Mouse (Mus musculus): ENCODE data around the gene Rpl27. TPM values are rescaled to one million over a fixed set of nuclear protein-coding genes. Genes with fewer than 3 reads are reported as not detected.

Gene Rpl27
- total and polyA plus RNA-seq, 2 experiments: 230 to 236 TPM

DNA sequence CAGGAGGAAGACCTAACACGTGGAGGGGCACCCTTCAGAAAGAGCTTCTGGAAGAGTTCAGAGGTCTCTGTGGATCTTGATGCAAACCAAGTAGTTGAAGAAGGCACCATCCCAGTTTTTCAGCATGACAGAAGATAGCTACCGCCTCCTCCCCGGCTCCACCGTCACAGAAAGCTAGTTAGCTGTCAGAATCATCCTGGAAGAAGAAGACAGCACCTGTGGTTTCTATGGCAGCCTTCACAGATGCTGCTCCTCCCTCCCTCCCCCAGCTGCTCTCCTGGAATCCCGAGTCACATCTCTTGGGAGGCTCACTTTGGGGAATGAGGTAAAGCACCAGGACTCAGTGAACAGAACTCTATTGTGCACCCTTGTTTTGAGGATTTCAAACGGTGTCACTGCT lies 23.1 kb upstream of the Rpl27 start:
- DNase-seq (ENCODE audit: extremely low read depth, low read depth, low spot score): no peak
- Histone ChIP-seq H3K9ac (ENCODE audit: low read depth, low read length) (no peak overlapping the region), H3K27me3 (ENCODE audit: control insufficient read depth, insufficient read depth, low read length) (no peaks in the 10 kb centered on the region), H3K36me3 (ENCODE audit: control insufficient read depth, insufficient read depth, low read length) (no peaks in the 10 kb centered on the region), H3K27ac (replicated peaks; ENCODE audit: insufficient read depth, low read depth, low read length) (no peak overlapping the region), H3K4me3 (ENCODE audit: insufficient read depth, low read depth, low read length) (no peak overlapping the region), H3K79me2 (ENCODE audit: control insufficient read depth, insufficient read depth, low read length) (no peaks in the 10 kb centered on the region), H3K4me1 (ENCODE audit: control insufficient read depth, insufficient read depth, low read length) (0 out of 2 replicates have a peak, but pooled peaks cover under 1% of the 10 kb centered on the region)
- TF ChIP-seq CTCF (IDR thresholded peaks at IDR 0.05; ENCODE audit: low read depth, low read length) (no peak), POLR2A (IDR thresholded peaks at IDR 0.05; ENCODE audit: extremely low read depth, insufficient read depth, low read length) (no peak)
- WGBS: 78% methylated on average over 6 of the region's 6 CpGs

DNA sequence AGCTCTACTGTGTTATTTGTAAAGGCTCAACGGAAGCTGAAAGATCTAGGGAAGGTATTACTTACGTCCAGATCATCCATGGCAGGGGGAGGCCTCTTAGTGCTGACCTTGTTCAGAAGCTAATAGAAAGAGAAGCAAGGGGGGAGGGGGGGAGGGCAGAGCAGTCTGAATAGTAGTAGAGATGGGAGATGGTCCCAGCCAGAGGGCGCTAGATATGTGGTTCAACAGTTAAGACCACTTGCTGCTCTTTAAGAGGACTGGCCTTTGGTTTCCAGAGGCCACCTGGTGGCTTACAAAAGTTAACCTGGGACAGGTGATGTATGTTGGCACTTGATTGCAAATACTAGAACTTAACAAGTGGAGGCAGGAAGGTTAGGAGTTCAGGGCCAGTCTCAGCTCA lies 22.5 kb upstream of the Rpl27 start:
- TF ChIP-seq CTCF (IDR thresholded peaks at IDR 0.05; ENCODE audit: low read depth, low read length): no peak
- no peak for TF ChIP-seq POLR2A (IDR thresholded peaks at IDR 0.05; ENCODE audit: extremely low read depth, insufficient read depth, low read length)
- Histone ChIP-seq H3K36me3 (ENCODE audit: control insufficient read depth, insufficient read depth, low read length) (no peaks in the 10 kb centered on the region), H3K4me3 (ENCODE audit: insufficient read depth, low read depth, low read length) (no peak overlapping the region), H3K27ac (replicated peaks; ENCODE audit: insufficient read depth, low read depth, low read length) (no peak overlapping the region), H3K4me1 (ENCODE audit: control insufficient read depth, insufficient read depth, low read length) (peaks cover 5% of the 10 kb centered on the region; the same call in 1 of the 2 replicates), H3K27me3 (ENCODE audit: control insufficient read depth, insufficient read depth, low read length) (no peaks in the 10 kb centered on the region), H3K79me2 (ENCODE audit: control insufficient read depth, insufficient read depth, low read length) (no peaks in the 10 kb centered on the region), H3K9ac (ENCODE audit: low read depth, low read length) (no peak overlapping the region)
- WGBS: 70% methylated on average over 3 of the region's 3 CpGs
- DNase-seq (ENCODE audit: extremely low read depth, low read depth, low spot score): no peak

DNA sequence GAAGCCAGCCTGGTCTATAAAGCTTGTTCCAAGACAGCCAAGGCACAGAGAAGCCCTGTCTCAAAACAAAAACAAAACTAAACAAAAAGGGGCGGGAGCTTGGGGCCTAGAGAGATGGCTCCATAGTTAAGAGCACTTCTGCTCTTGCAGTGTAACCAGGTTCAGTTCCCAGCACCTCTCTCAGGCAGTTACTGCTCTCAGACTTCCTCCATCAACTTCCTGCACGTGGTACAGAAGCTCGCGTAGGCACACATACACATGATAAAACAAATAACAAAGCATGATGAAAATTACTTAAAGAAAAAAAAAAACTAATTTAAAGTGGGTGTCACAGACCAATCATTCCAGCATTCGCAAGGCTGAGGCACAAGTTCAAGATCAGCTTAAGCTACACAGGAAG lies 21.9 kb upstream of the Rpl27 start:
- no peak overlapping the region for H3K4me3 ChIP-seq (ENCODE audit: insufficient read depth, low read depth, low read length)
- H3K27me3 ChIP-seq (ENCODE audit: control insufficient read depth, insufficient read depth, low read length): no peaks in the 10 kb centered on the region
- no peaks in the 10 kb centered on the region for H3K36me3 ChIP-seq (ENCODE audit: control insufficient read depth, insufficient read depth, low read length)
- no peak overlapping the region for H3K9ac ChIP-seq (ENCODE audit: low read depth, low read length)
- no peak overlapping the region for H3K27ac ChIP-seq (replicated peaks; ENCODE audit: insufficient read depth, low read depth, low read length)
- TF ChIP-seq POLR2A (IDR thresholded peaks at IDR 0.05; ENCODE audit: extremely low read depth, insufficient read depth, low read length): no peak
- no peak for TF ChIP-seq CTCF (IDR thresholded peaks at IDR 0.05; ENCODE audit: low read depth, low read length)
- DNase-seq (ENCODE audit: extremely low read depth, low read depth, low spot score): no peak
- H3K4me1 ChIP-seq (ENCODE audit: control insufficient read depth, insufficient read depth, low read length): peaks cover 5% of the 10 kb centered on the region; the same call in 1 of the 2 replicates
- 86% methylated on average over 5 of the region's 5 CpGs for WGBS
- 0 out of 2 replicates have a peak, but pooled peaks cover 2% of the 10 kb centered on the region for H3K79me2 ChIP-seq (ENCODE audit: control insufficient read depth, insufficient read depth, low read length)

DNA sequence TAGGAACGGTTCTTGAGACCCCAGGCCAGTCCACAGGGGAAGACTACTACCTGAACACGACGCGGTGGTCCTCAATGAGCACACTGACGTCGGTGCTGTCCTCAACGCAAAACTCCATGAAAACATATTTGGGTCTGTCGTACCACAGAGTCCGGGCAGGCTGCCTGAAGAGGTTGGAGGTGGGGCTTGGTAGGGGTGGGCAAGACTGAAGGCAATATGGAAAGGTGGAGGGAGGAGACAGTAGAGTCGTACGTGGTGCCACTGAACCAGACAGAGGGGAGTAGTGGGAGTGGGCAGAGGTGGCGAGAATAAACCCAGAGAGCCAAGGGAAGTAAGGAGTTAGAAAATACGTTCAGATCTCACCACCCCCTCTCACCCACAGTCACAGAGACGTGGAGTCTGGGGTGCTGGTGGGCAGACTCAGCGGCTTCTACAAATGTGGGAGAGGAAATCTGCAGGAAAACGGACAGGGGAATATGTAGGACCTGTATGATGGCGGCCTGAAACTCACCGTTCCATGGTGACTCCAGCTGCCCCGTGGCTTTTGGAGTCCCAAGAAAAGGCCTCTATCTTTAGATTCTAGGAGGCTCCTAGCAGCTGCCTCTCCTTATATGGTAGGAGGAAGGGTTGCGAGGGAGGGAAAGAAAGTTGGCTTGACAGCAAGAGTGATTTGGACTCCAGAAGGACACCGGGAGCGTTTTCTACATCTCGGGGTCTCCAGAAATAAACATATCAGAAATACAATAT lies 17.8 kb upstream of the Rpl27 start, which contains the start of gene Gm27029:
TSS of gene Gm27029 (minus strand) at position 692 of the 747 bp plus-strand sequence.
- peaks cover 11% of the 10 kb centered on the region; the same call in 1 of the 2 replicates for H3K79me2 ChIP-seq (ENCODE audit: control insufficient read depth, insufficient read depth, low read length)
- peak within 1 kb of the TSS; percentile 95 for H3K9ac ChIP-seq (ENCODE audit: low read depth, low read length)
- H3K27ac ChIP-seq (replicated peaks; ENCODE audit: insufficient read depth, low read depth, low read length): peak within 1 kb of the TSS; percentile 72
- 10% methylated on average over 23 of the region's 23 CpGs for WGBS
- no peaks in the 10 kb centered on the region for H3K36me3 ChIP-seq (ENCODE audit: control insufficient read depth, insufficient read depth, low read length)
- H3K27me3 ChIP-seq (ENCODE audit: control insufficient read depth, insufficient read depth, low read length): no peaks in the 10 kb centered on the region
- no peak for DNase-seq (ENCODE audit: extremely low read depth, low read depth, low spot score)
- peak within 1 kb of the TSS; percentile 97 for H3K4me3 ChIP-seq (ENCODE audit: insufficient read depth, low read depth, low read length)
- peaks cover 14% of the 10 kb centered on the region for H3K4me1 ChIP-seq (ENCODE audit: control insufficient read depth, insufficient read depth, low read length)
- TF ChIP-seq CTCF (IDR thresholded peaks at IDR 0.05; ENCODE audit: low read depth, low read length) (no peak), POLR2A (IDR thresholded peaks at IDR 0.05; ENCODE audit: extremely low read depth, insufficient read depth, low read length) (no peak)

- Histone ChIP-seq H3K36me3 (ENCODE audit: control insufficient read depth, insufficient read depth, low read length) (peaks cover 2% of the 10 kb centered on the region; the same call in 1 of the 2 replicates), H3K79me2 (ENCODE audit: control insufficient read depth, insufficient read depth, low read length) (peaks cover 11% of the 10 kb centered on the region; the same call in 1 of the 2 replicates), H3K4me3 (ENCODE audit: insufficient read depth, low read depth, low read length) (peak within 1 kb of the TSS; percentile 97), H3K27me3 (ENCODE audit: control insufficient read depth, insufficient read depth, low read length) (no peaks in the 10 kb centered on the region), H3K9ac (ENCODE audit: low read depth, low read length) (peak within 1 kb of the TSS; percentile 95), H3K27ac (replicated peaks; ENCODE audit: insufficient read depth, low read depth, low read length) (peak within 1 kb of the TSS; percentile 72), H3K4me1 (ENCODE audit: control insufficient read depth, insufficient read depth, low read length) (peaks cover 14% of the 10 kb centered on the region)
- TF ChIP-seq CTCF (IDR thresholded peaks at IDR 0.05; ENCODE audit: low read depth, low read length) (0 out of 2 replicates have a peak, but pooled peaks have one; percentile 23), POLR2A (IDR thresholded peaks at IDR 0.05; ENCODE audit: extremely low read depth, insufficient read depth, low read length) (peak; percentile 62; the same call in 1 of the 2 replicates)
- DNase-seq (ENCODE audit: extremely low read depth, low read depth, low spot score): peak; percentile 80
- WGBS: under 1% methylated on average over 81 of the region's 81 CpGs
These were observed 16.9 kb upstream of the Rpl27 start, which contains the start of the genes Rundc1 and Ptges3l for GRCm38 (mm10) chr11:101424925-101425813. Gene Rundc1, plus strand, starts transcription at chr11:101425085. Gene Ptges3l, minus strand, starts transcription at chr11:101425333.
